Mouse (Mus musculus) stomach, postnatal 0 days (tissue): ENCODE measurements at regions not wholly inside any gene's neighbourhood (a gene's known extent, or its start where the extent isn't known, plus 50 kb on each side); places are given as distances from the start of the nearest gene placed in this dataset.

Experiments used
- CTCF ChIP-seq: IDR thresholded peaks from 2 replicates; pipeline ENCODE4 v1.5.1; 2016; ENCODE audit warnings: antibody characterized with exemption, low read depth, mild to moderate bottlenecking, moderate library complexity
- EP300 ChIP-seq: optimal IDR thresholded peaks from 2 replicates; pipeline ENCODE3; 2016; ENCODE audit warnings: antibody characterized with exemption

DNA sequence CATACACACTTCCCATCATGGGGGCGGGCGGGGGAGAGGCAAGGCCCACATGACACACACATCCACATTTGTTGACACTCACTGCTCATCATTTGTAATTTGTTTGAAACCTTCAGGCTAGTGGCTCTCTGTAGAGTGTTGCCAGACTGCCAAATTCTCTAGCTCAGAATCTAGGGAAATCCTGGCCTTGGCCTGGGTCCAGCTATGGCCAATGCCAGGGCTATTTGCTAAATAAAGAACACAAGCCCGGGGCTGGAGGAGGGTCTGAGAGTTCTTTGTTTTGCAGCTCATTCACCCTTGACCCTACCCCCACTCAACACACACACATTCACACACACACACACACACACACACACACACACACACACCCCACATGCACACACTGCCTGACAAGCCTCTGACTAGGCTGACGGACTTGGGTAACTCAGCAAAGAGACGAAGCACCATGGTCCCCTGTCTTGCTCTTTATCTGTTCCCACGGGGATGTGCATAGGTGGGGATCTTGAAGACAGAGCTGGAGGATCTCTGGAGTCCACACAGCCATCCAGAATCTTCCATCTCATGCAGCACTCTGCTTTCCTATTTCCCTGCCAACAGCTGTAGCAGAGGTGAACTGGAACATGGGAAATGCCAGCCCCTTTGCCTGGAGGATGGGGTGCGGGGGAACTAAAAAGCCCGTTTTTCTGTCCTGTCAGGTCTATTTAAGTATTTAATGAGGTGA, 107.1 kb upstream of the Cadm1 start:
- TF ChIP-seq EP300: no peak
- TF ChIP-seq CTCF: no peak
